Mouse (Mus musculus): Measurements from ENCODE around the gene Tbl1xr1. TPM values are rescaled to one million over a fixed set of nuclear protein-coding genes. Genes with fewer than 3 reads are reported as not detected.

The Tbl1xr1 gene
- polyA plus RNA-seq, 1 experiment from 2014 or later = 28.6 TPM

- Histone ChIP-seq H3K27ac (ENCODE audit: low read depth, low read length) (no peak overlapping the region), H3K9me3 (ENCODE audit: control insufficient read depth, low read length) (no peaks in the 10 kb centered on the region), H3K4me2 (ENCODE audit: low read depth, low read length, severe bottlenecking) (no peak overlapping the region), H3K4me3 (ENCODE audit: low read depth, low read length) (no peak overlapping the region), H3K27me3 (ENCODE audit: control insufficient read depth, insufficient read depth, low read length) (no peaks in the 10 kb centered on the region), H3K9ac (ENCODE audit: low read length) (no peak overlapping the region), H3K36me3 (ENCODE audit: control insufficient read depth, insufficient read depth, low read length) (no peaks in the 10 kb centered on the region), H3K4me1 (replicated peaks; ENCODE audit: control insufficient read depth, insufficient read depth, low read length) (no peaks in the 10 kb centered on the region)
- DNase-seq (ENCODE audit: low spot score) = no peak
- no peak for ATAC-seq (replicated peaks; ENCODE audit: low FRiP score)
- 94% methylated on average over 5 of the region's 5 CpGs for WGBS
Measured at GRCm38 (mm10) chr3:22068621-22069020, 7.8 kb upstream of the Tbl1xr1 start.

GRCm38 (mm10) chr3:22073916-22074315 is 2.5 kb upstream of the Tbl1xr1 start:
- no peaks in the 10 kb centered on the region for H3K36me3 ChIP-seq (ENCODE audit: control insufficient read depth, insufficient read depth, low read length)
- 67% methylated on average over 1 of the region's 1 CpGs for WGBS
- no peak overlapping the region for H3K9ac ChIP-seq (ENCODE audit: low read length)
- no peak overlapping the region for H3K4me3 ChIP-seq (ENCODE audit: low read depth, low read length)
- ATAC-seq (replicated peaks; ENCODE audit: low FRiP score) (no peak), DNase-seq (ENCODE audit: low spot score) (no peak)
- H3K4me2 ChIP-seq (ENCODE audit: low read depth, low read length, severe bottlenecking) = no peak overlapping the region
- no peaks in the 10 kb centered on the region for H3K27me3 ChIP-seq (ENCODE audit: control insufficient read depth, insufficient read depth, low read length)
- H3K27ac ChIP-seq (ENCODE audit: low read depth, low read length) = no peak overlapping the region
- peaks cover 7% of the 10 kb centered on the region for H3K4me1 ChIP-seq (replicated peaks; ENCODE audit: control insufficient read depth, insufficient read depth, low read length)
- no peaks in the 10 kb centered on the region for H3K9me3 ChIP-seq (ENCODE audit: control insufficient read depth, low read length)

- Histone ChIP-seq H3K4me3 (ENCODE audit: low read depth, low read length) (peak overlapping the region; percentile 90), H3K36me3 (ENCODE audit: control insufficient read depth, insufficient read depth, low read length) (no peaks in the 10 kb centered on the region), H3K4me1 (replicated peaks; ENCODE audit: control insufficient read depth, insufficient read depth, low read length) (peaks cover 7% of the 10 kb centered on the region), H3K27ac (ENCODE audit: low read depth, low read length) (no peak overlapping the region), H3K4me2 (ENCODE audit: low read depth, low read length, severe bottlenecking) (peak overlapping the region; percentile 78), H3K9ac (ENCODE audit: low read length) (no peak overlapping the region; the same call in 1 of the 2 replicates), H3K27me3 (ENCODE audit: control insufficient read depth, insufficient read depth, low read length) (no peaks in the 10 kb centered on the region), H3K9me3 (ENCODE audit: control insufficient read depth, low read length) (no peaks in the 10 kb centered on the region)
- DNase-seq (ENCODE audit: low spot score) (no peak), ATAC-seq (replicated peaks; ENCODE audit: low FRiP score) (no peak)
- WGBS = 28% methylated on average over 11 of the region's 11 CpGs
Measured at GRCm38 (mm10) chr3:22074591-22075294, 1.7 kb upstream of the Tbl1xr1 start.

GRCm38 (mm10) chr3:22075517-22075886 is 950 bp upstream of the Tbl1xr1 start:
- peak; percentile 1; the same call in 1 of the 2 replicates for ATAC-seq (replicated peaks; ENCODE audit: low FRiP score)
- H3K27ac ChIP-seq (ENCODE audit: low read depth, low read length) = peak overlapping the region; percentile 96

GRCm38 (mm10) chr3:22075887-22076560 is 428 bp upstream of the Tbl1xr1 start:
- under 1% methylated on average over 47 of the region's 70 CpGs for WGBS
- ATAC-seq (replicated peaks; ENCODE audit: low FRiP score) = peak; percentile 90
- H3K9ac ChIP-seq (ENCODE audit: low read length) = peak overlapping the region; percentile 79

More at GRCm38 (mm10) chr3:22075517-22075886, 950 bp upstream of the Tbl1xr1 start:
- WGBS = under 1% methylated on average over 28 of the region's 28 CpGs
- Histone ChIP-seq H3K9ac (ENCODE audit: low read length) (peak overlapping the region; percentile 79), H3K27me3 (ENCODE audit: control insufficient read depth, insufficient read depth, low read length) (no peaks in the 10 kb centered on the region), H3K4me2 (ENCODE audit: low read depth, low read length, severe bottlenecking) (peak overlapping the region; percentile 78), H3K4me3 (ENCODE audit: low read depth, low read length) (peak overlapping the region; percentile 90), H3K4me1 (replicated peaks; ENCODE audit: control insufficient read depth, insufficient read depth, low read length) (peaks cover 7% of the 10 kb centered on the region), H3K36me3 (ENCODE audit: control insufficient read depth, insufficient read depth, low read length) (no peaks in the 10 kb centered on the region), H3K9me3 (ENCODE audit: control insufficient read depth, low read length) (no peaks in the 10 kb centered on the region)
- no peak for DNase-seq (ENCODE audit: low spot score)

GRCm38 (mm10) chr3:22076936-22077656 is 644 bp downstream of the Tbl1xr1 start:
- H3K9me3 ChIP-seq (ENCODE audit: control insufficient read depth, low read length) = no peaks in the 10 kb centered on the region
- peak; percentile 72 for ATAC-seq (replicated peaks; ENCODE audit: low FRiP score)
- WGBS = under 1% methylated on average over 34 of the region's 64 CpGs
- peak overlapping the region; percentile 90 for H3K4me3 ChIP-seq (ENCODE audit: low read depth, low read length)
- no peaks in the 10 kb centered on the region for H3K36me3 ChIP-seq (ENCODE audit: control insufficient read depth, insufficient read depth, low read length)
- H3K9ac ChIP-seq (ENCODE audit: low read length) = peak overlapping the region; percentile 91
- peak overlapping the region; percentile 96 for H3K27ac ChIP-seq (ENCODE audit: low read depth, low read length)
- peaks cover 7% of the 10 kb centered on the region for H3K4me1 ChIP-seq (replicated peaks; ENCODE audit: control insufficient read depth, insufficient read depth, low read length)
- H3K4me2 ChIP-seq (ENCODE audit: low read depth, low read length, severe bottlenecking) = peak overlapping the region; percentile 60
- DNase-seq (ENCODE audit: low spot score) = no peak
- no peaks in the 10 kb centered on the region for H3K27me3 ChIP-seq (ENCODE audit: control insufficient read depth, insufficient read depth, low read length)

More at GRCm38 (mm10) chr3:22075887-22076560, 428 bp upstream of the Tbl1xr1 start:
- DNase-seq (ENCODE audit: low spot score) = peak; percentile 99
- Histone ChIP-seq H3K4me2 (ENCODE audit: low read depth, low read length, severe bottlenecking) (peak overlapping the region; percentile 78), H3K4me1 (replicated peaks; ENCODE audit: control insufficient read depth, insufficient read depth, low read length) (peaks cover 7% of the 10 kb centered on the region), H3K4me3 (ENCODE audit: low read depth, low read length) (peak overlapping the region; percentile 90), H3K9me3 (ENCODE audit: control insufficient read depth, low read length) (no peaks in the 10 kb centered on the region), H3K27me3 (ENCODE audit: control insufficient read depth, insufficient read depth, low read length) (no peaks in the 10 kb centered on the region), H3K27ac (ENCODE audit: low read depth, low read length) (peak overlapping the region; percentile 96), H3K36me3 (ENCODE audit: control insufficient read depth, insufficient read depth, low read length) (no peaks in the 10 kb centered on the region)

- peak overlapping the region; percentile 90 for H3K4me3 ChIP-seq (ENCODE audit: low read depth, low read length)
- peaks cover 7% of the 10 kb centered on the region for H3K4me1 ChIP-seq (replicated peaks; ENCODE audit: control insufficient read depth, insufficient read depth, low read length)
- no peak overlapping the region for H3K27ac ChIP-seq (ENCODE audit: low read depth, low read length)
- DNase-seq (ENCODE audit: low spot score) (peak; percentile 57), ATAC-seq (replicated peaks; ENCODE audit: low FRiP score) (no peak)
- 3% methylated on average over 9 of the region's 9 CpGs for WGBS
- H3K4me2 ChIP-seq (ENCODE audit: low read depth, low read length, severe bottlenecking) = peak overlapping the region; percentile 60
- H3K9me3 ChIP-seq (ENCODE audit: control insufficient read depth, low read length) = no peaks in the 10 kb centered on the region
- peak overlapping the region; percentile 91; the same call in 1 of the 2 replicates for H3K9ac ChIP-seq (ENCODE audit: low read length)
- H3K36me3 ChIP-seq (ENCODE audit: control insufficient read depth, insufficient read depth, low read length) = no peaks in the 10 kb centered on the region
- H3K27me3 ChIP-seq (ENCODE audit: control insufficient read depth, insufficient read depth, low read length) = no peaks in the 10 kb centered on the region
Measured at GRCm38 (mm10) chr3:22077657-22078475, 1.4 kb downstream of the Tbl1xr1 start.

GRCm38 (mm10) chr3:22078529-22078928 is 2.1 kb downstream of the Tbl1xr1 start:
- WGBS = 54% methylated on average over 3 of the region's 3 CpGs
- DNase-seq (ENCODE audit: low spot score) (no peak), ATAC-seq (replicated peaks; ENCODE audit: low FRiP score) (no peak)
- peak overlapping the region; percentile 91; the same call in 1 of the 2 replicates for H3K9ac ChIP-seq (ENCODE audit: low read length)
- H3K9me3 ChIP-seq (ENCODE audit: control insufficient read depth, low read length) = no peaks in the 10 kb centered on the region
- peak overlapping the region; percentile 90; the same call in 1 of the 2 replicates for H3K4me3 ChIP-seq (ENCODE audit: low read depth, low read length)
- H3K4me2 ChIP-seq (ENCODE audit: low read depth, low read length, severe bottlenecking) = peak overlapping the region; percentile 60
- no peaks in the 10 kb centered on the region for H3K27me3 ChIP-seq (ENCODE audit: control insufficient read depth, insufficient read depth, low read length)
- H3K36me3 ChIP-seq (ENCODE audit: control insufficient read depth, insufficient read depth, low read length) = no peaks in the 10 kb centered on the region
- peaks cover 7% of the 10 kb centered on the region for H3K4me1 ChIP-seq (replicated peaks; ENCODE audit: control insufficient read depth, insufficient read depth, low read length)
- H3K27ac ChIP-seq (ENCODE audit: low read depth, low read length) = no peak overlapping the region
